Mouse (Mus musculus): ENCODE results near the gene Mrps21. TPM values are rescaled to one million over a fixed set of nuclear protein-coding genes. Genes with fewer than 3 reads are reported as not detected.
"Not testable (repeated sequence)": the region's sequence is repeated elsewhere in the genome, so short reads cannot be mapped to it uniquely, and the experiment has no call there.

Gene Mrps21
- polyA plus RNA-seq, 1 experiment from 2014 or later, result 355 TPM

GRCm38 (mm10) chr3:95903753-95904502 is 32.6 kb upstream of the Mrps21 start:
- H3K27me3 ChIP-seq (ENCODE audit: insufficient read depth, low read length), result 0 out of 2 replicates have a peak, but pooled peaks cover 4% of the 10 kb centered on the region
- peak; percentile 28 for ATAC-seq (ENCODE audit: low FRiP score, low TSS enrichment)
- 7% methylated on average over 15 of the region's 15 CpGs for WGBS
- no peaks in the 10 kb centered on the region for H3K9me3 ChIP-seq (ENCODE audit: low read length)
- H3K4me3 ChIP-seq (ENCODE audit: low read length), result peak overlapping the region; percentile 43
- peak overlapping the region; percentile 32; the same call in 1 of the 2 replicates for H3K27ac ChIP-seq (ENCODE audit: low read length)
- peak overlapping the region; percentile 72 for H3K4me2 ChIP-seq (replicated peaks; ENCODE audit: low read depth, low read length)
- peak overlapping the region; percentile 61 for H3K9ac ChIP-seq (replicated peaks; ENCODE audit: low read length)
- no peaks in the 10 kb centered on the region for H3K36me3 ChIP-seq (ENCODE audit: insufficient read depth, low read length)
- H3K4me1 ChIP-seq (ENCODE audit: insufficient read depth, low read length), result peaks cover 58% of the 10 kb centered on the region

GRCm38 (mm10) chr3:95902643-95903042 is 31.3 kb upstream of the Mrps21 start:
- no peak overlapping the region; the same call in 1 of the 2 replicates for H3K4me2 ChIP-seq (replicated peaks; ENCODE audit: low read depth, low read length)
- H3K27ac ChIP-seq (ENCODE audit: low read length), result peak overlapping the region; percentile 54; the same call in 1 of the 2 replicates
- H3K27me3 ChIP-seq (ENCODE audit: insufficient read depth, low read length), result 0 out of 2 replicates have a peak, but pooled peaks cover 4% of the 10 kb centered on the region
- ATAC-seq (ENCODE audit: low FRiP score, low TSS enrichment), result no peak
- H3K9me3 ChIP-seq (ENCODE audit: low read length), result no peaks in the 10 kb centered on the region
- H3K4me1 ChIP-seq (ENCODE audit: insufficient read depth, low read length), result peaks cover 61% of the 10 kb centered on the region
- peaks cover 3% of the 10 kb centered on the region; the same call in 1 of the 2 replicates for H3K36me3 ChIP-seq (ENCODE audit: insufficient read depth, low read length)
- H3K4me3 ChIP-seq (ENCODE audit: low read length), result no peak overlapping the region
- no peak overlapping the region for H3K9ac ChIP-seq (replicated peaks; ENCODE audit: low read length)
- whole genome bisulfite sequencing, result 24% methylated on average over 6 of the region's 6 CpGs

GRCm38 (mm10) chr3:95902373-95902625 is 31.0 kb upstream of the Mrps21 start:
- 0 out of 2 replicates have a peak overlapping the region, but pooled peaks have one; percentile 17 for H3K9ac ChIP-seq (replicated peaks; ENCODE audit: low read length)
- H3K36me3 ChIP-seq (ENCODE audit: insufficient read depth, low read length), result peaks cover 6% of the 10 kb centered on the region; the same call in 1 of the 2 replicates
- peak overlapping the region; percentile 54; the same call in 1 of the 2 replicates for H3K27ac ChIP-seq (ENCODE audit: low read length)
- ATAC-seq (ENCODE audit: low FRiP score, low TSS enrichment), result no peak
- H3K4me1 ChIP-seq (ENCODE audit: insufficient read depth, low read length), result peaks cover 61% of the 10 kb centered on the region
- H3K4me2 ChIP-seq (replicated peaks; ENCODE audit: low read depth, low read length), result no peak overlapping the region; the same call in 1 of the 2 replicates
- H3K9me3 ChIP-seq (ENCODE audit: low read length), result no peaks in the 10 kb centered on the region
- no peak overlapping the region for H3K4me3 ChIP-seq (ENCODE audit: low read length)
- H3K27me3 ChIP-seq (ENCODE audit: insufficient read depth, low read length), result 0 out of 2 replicates have a peak, but pooled peaks cover 4% of the 10 kb centered on the region

GRCm38 (mm10) chr3:95901616-95902372 is 30.5 kb upstream of the Mrps21 start:
- H3K27ac ChIP-seq (ENCODE audit: low read length), result peak overlapping the region; percentile 54

GRCm38 (mm10) chr3:95899800-95900524 is 28.6 kb upstream of the Mrps21 start:
- H3K9me3 ChIP-seq (ENCODE audit: low read length), result no peaks in the 10 kb centered on the region
- no peak overlapping the region for H3K4me2 ChIP-seq (replicated peaks; ENCODE audit: low read depth, low read length)
- H3K4me3 ChIP-seq (ENCODE audit: low read length), result no peak overlapping the region
- H3K27ac ChIP-seq (ENCODE audit: low read length), result no peak overlapping the region
- no peak for ATAC-seq (ENCODE audit: low FRiP score, low TSS enrichment)
- H3K9ac ChIP-seq (replicated peaks; ENCODE audit: low read length), result peak overlapping the region; percentile 11; the same call in 1 of the 2 replicates
- 0 out of 2 replicates have a peak, but pooled peaks cover 4% of the 10 kb centered on the region for H3K27me3 ChIP-seq (ENCODE audit: insufficient read depth, low read length)
- 67% methylated on average over 13 of the region's 13 CpGs for WGBS
- H3K36me3 ChIP-seq (ENCODE audit: insufficient read depth, low read length), result peaks cover 7% of the 10 kb centered on the region; the same call in 1 of the 2 replicates
- H3K4me1 ChIP-seq (ENCODE audit: insufficient read depth, low read length), result peaks cover 46% of the 10 kb centered on the region

More at GRCm38 (mm10) chr3:95901616-95902372, 30.5 kb upstream of the Mrps21 start:
- Histone ChIP-seq H3K9ac (replicated peaks; ENCODE audit: low read length) (0 out of 2 replicates have a peak overlapping the region, but pooled peaks have one; percentile 17), H3K9me3 (ENCODE audit: low read length) (no peaks in the 10 kb centered on the region), H3K4me1 (ENCODE audit: insufficient read depth, low read length) (peaks cover 61% of the 10 kb centered on the region), H3K36me3 (ENCODE audit: insufficient read depth, low read length) (peaks cover 7% of the 10 kb centered on the region; the same call in 1 of the 2 replicates), H3K27me3 (ENCODE audit: insufficient read depth, low read length) (0 out of 2 replicates have a peak, but pooled peaks cover 4% of the 10 kb centered on the region), H3K4me2 (replicated peaks; ENCODE audit: low read depth, low read length) (no peak overlapping the region), H3K4me3 (ENCODE audit: low read length) (no peak overlapping the region)
- WGBS, result 32% methylated on average over 9 of the region's 9 CpGs
- 0 out of 2 replicates have a peak, but pooled peaks have one; percentile 25 for ATAC-seq (ENCODE audit: low FRiP score, low TSS enrichment)

- not testable (repeated sequence) for H3K4me2 ChIP-seq (replicated peaks; ENCODE audit: low read depth, low read length); H3K27me3 ChIP-seq (ENCODE audit: insufficient read depth, low read length); H3K27ac ChIP-seq (ENCODE audit: low read length); H3K4me3 ChIP-seq (ENCODE audit: low read length); H3K36me3 ChIP-seq (ENCODE audit: insufficient read depth, low read length); ATAC-seq (ENCODE audit: low FRiP score, low TSS enrichment); H3K9me3 ChIP-seq (ENCODE audit: low read length); H3K9ac ChIP-seq (replicated peaks; ENCODE audit: low read length)
- H3K4me1 ChIP-seq (ENCODE audit: insufficient read depth, low read length), result peaks cover 38% of the 10 kb centered on the region
- 83% methylated on average over 7 of the region's 7 CpGs for WGBS
These were observed 24.2 kb upstream of the Mrps21 start for GRCm38 (mm10) chr3:95895501-95895900.

- H3K4me1 ChIP-seq (ENCODE audit: insufficient read depth, low read length), result peaks cover 36% of the 10 kb centered on the region
- H3K4me3 ChIP-seq (ENCODE audit: low read length), result peak overlapping the region; percentile 73
- peak; percentile 33; the same call in 1 of the 2 replicates for ATAC-seq (ENCODE audit: low FRiP score, low TSS enrichment)
- H3K27me3 ChIP-seq (ENCODE audit: insufficient read depth, low read length), result no peaks in the 10 kb centered on the region
- H3K27ac ChIP-seq (ENCODE audit: low read length), result peak overlapping the region; percentile 93
- peaks cover 7% of the 10 kb centered on the region; the same call in 1 of the 2 replicates for H3K36me3 ChIP-seq (ENCODE audit: insufficient read depth, low read length)
- peak overlapping the region; percentile 80 for H3K9ac ChIP-seq (replicated peaks; ENCODE audit: low read length)
- peak overlapping the region; percentile 77 for H3K4me2 ChIP-seq (replicated peaks; ENCODE audit: low read depth, low read length)
- H3K9me3 ChIP-seq (ENCODE audit: low read length), result no peaks in the 10 kb centered on the region
- 3% methylated on average over 14 of the region's 16 CpGs for WGBS
These were observed 23.2 kb upstream of the Mrps21 start for GRCm38 (mm10) chr3:95894317-95895160.

GRCm38 (mm10) chr3:95893606-95894316 is 22.4 kb upstream of the Mrps21 start, which contains the start of gene Aph1a:
Aph1a (plus strand) TSS chr3:95893969.
- not testable (repeated sequence) for H3K27me3 ChIP-seq (ENCODE audit: insufficient read depth, low read length); H3K36me3 ChIP-seq (ENCODE audit: insufficient read depth, low read length); H3K9me3 ChIP-seq (ENCODE audit: low read length)
- WGBS, result 0% methylated on average over 25 of the region's 43 CpGs
- Histone ChIP-seq H3K4me3 (ENCODE audit: low read length) (peak within 1 kb of the TSS; percentile 73), H3K9ac (replicated peaks; ENCODE audit: low read length) (peak within 1 kb of the TSS; percentile 80), H3K4me1 (ENCODE audit: insufficient read depth, low read length) (peaks cover 28% of the 10 kb centered on the region), H3K4me2 (replicated peaks; ENCODE audit: low read depth, low read length) (peak within 1 kb of the TSS; percentile 77), H3K27ac (ENCODE audit: low read length) (peak within 1 kb of the TSS; percentile 93)
- peak; percentile 96 for ATAC-seq (ENCODE audit: low FRiP score, low TSS enrichment)
